Mouse (Mus musculus): ENCODE measurements around the gene Pgm2l1.

GRCm38 (mm10) chr7:100245176-100245575, 18.0 kb downstream of the Pgm2l1 start:
- no peak for TF ChIP-seq CTCF (IDR thresholded peaks at IDR 0.05; ENCODE audit: control insufficient read depth, insufficient read depth, insufficient replicate concordance, low read depth, low read length)
- TF ChIP-seq POLR2A (IDR thresholded peaks at IDR 0.05; ENCODE audit: control insufficient read depth, low read depth, low read length) = no peak

All from testis, adult 2 months (tissue).